Mouse (Mus musculus) heart, embryonic 12.5 days (tissue): ENCODE measurements around the gene Hist1h2af. TPM values are rescaled to one million over a fixed set of nuclear protein-coding genes. Genes with fewer than 3 reads are reported as not detected.
"Not testable (repeated sequence)": the region's sequence is repeated elsewhere in the genome, so short reads cannot be mapped to it uniquely, and the experiment has no call there.

Experiments used
- ATAC-seq: fragments of 200-750 bp; cut with Nextera tagmentation; 2 replicates; pipeline ENCODE4 v1.8.0; 2017; ENCODE audit warnings: moderate TSS enrichment, moderate library complexity; ENCODE audit not compliant: insufficient number of reproducible peaks, low FRiP score
- H3K27ac ChIP-seq: fragments of 300-500 bp; sonication (generic); 2 replicates; pipeline ENCODE4 v1.5.1; 2016; ENCODE audit warnings: mild to moderate bottlenecking, moderate library complexity; ENCODE audit not compliant: poor library complexity, severe bottlenecking
- H3K27me3 ChIP-seq: fragments of 300-500 bp; sonication (generic); replicated peaks from 2 replicates; pipeline ENCODE4 v1.6.1; 2016; ENCODE audit warnings: mild to moderate bottlenecking, moderate library complexity
- H3K36me3 ChIP-seq: fragments of 300-500 bp; sonication (generic); 2 replicates; pipeline ENCODE4 v1.6.1; 2016; ENCODE audit warnings: mild to moderate bottlenecking, moderate library complexity
- H3K4me1 ChIP-seq: fragments of 300-500 bp; sonication (generic); replicated peaks from 2 replicates; pipeline ENCODE4 v1.6.1; 2016; ENCODE audit warnings: mild to moderate bottlenecking
- H3K4me2 ChIP-seq: fragments of 300-500 bp; sonication (generic); 2 replicates; pipeline ENCODE4 v1.6.1; 2016; ENCODE audit warnings: mild to moderate bottlenecking, moderate library complexity
- H3K4me3 ChIP-seq: fragments of 300-500 bp; sonication (generic); 2 replicates; pipeline ENCODE4 v1.5.1; 2016; ENCODE audit warnings: mild to moderate bottlenecking
- H3K9ac ChIP-seq: fragments of 300-500 bp; sonication (generic); 2 replicates; pipeline ENCODE4 v1.6.1; 2016; ENCODE audit warnings: mild to moderate bottlenecking, moderate library complexity
- H3K9me3 ChIP-seq: fragments of 300-500 bp; sonication (generic); replicated peaks from 2 replicates; pipeline ENCODE4 v1.6.1; 2016; ENCODE audit warnings: mild to moderate bottlenecking, moderate library complexity
- WGBS: fragments of 180-500 bp; shearing (Covaris S2); methylation state at CpG from one replicate; pipeline ENCODE4 v1.1.7; 2016; 5-methylcytosine and 5-hydroxymethylcytosine counted together
- polyA plus RNA-seq: library from polyadenylated mRNA; unstranded; fragments of >200 nt; fragmentation: Nextera tagmentation; extraction: Ambion mirVana; gene quantifications from 2 replicates; pipeline ENCODE4 v1.2.1, GENCODE M21; 2016

The Hist1h2af gene
- polyA plus RNA-seq, 1 experiment from 2014 or later: 2.7 TPM

DNA sequence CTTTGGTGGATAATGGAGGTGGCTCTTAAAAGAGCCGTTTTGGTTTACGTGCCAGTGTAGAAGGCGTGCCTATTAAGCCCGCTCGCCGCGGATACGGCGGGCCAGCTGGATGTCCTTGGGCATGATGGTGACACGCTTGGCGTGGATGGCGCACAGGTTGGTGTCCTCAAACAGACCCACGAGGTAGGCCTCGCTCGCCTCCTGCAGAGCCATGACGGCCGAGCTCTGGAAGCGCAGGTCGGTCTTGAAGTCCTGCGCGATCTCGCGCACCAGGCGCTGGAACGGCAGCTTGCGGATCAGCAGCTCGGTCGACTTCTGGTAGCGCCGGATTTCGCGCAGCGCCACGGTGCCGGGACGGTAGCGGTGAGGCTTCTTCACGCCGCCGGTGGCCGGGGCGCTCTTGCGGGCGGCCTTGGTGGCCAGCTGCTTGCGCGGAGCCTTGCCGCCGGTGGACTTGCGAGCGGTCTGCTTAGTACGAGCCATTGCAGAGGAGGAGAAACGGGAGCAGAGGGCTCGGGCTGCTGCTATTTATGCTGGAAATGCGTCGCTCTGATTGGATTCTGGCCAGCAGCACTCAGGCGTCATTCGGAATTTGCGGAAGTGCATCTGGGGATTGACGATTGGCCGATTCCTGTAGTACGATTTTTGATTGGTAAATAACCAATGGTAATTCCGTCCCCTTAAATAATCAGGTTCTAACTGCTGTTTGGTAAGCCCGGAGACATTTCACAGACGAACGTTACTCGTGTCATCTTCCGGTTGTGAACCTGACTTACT, 28.4 kb downstream of the Hist1h2af start, which contains the start of gene Hist1h3e:
TSS of gene Hist1h3e (minus strand) at position 487 of the 777 bp plus-strand sequence.
- not testable (repeated sequence) for H3K4me1 ChIP-seq, H3K27me3 ChIP-seq, H3K9me3 ChIP-seq, H3K36me3 ChIP-seq
- Histone ChIP-seq H3K9ac (peak within 1 kb of the TSS; percentile 73), H3K4me2 (peak within 1 kb of the TSS; percentile 78), H3K4me3 (peak within 1 kb of the TSS; percentile 52), H3K27ac (peak within 1 kb of the TSS; percentile 98)
- ATAC-seq: peak; percentile 93
- WGBS: under 1% methylated on average over 67 of the region's 67 CpGs

- peak overlapping the region; percentile 78 for H3K4me2 ChIP-seq
- 6% methylated on average over 18 of the region's 18 CpGs for WGBS
- H3K4me1 ChIP-seq: no peaks in the 10 kb centered on the region
- H3K27me3 ChIP-seq: no peaks in the 10 kb centered on the region
- peak overlapping the region; percentile 62; the same call in 1 of the 2 replicates for H3K9ac ChIP-seq
- ATAC-seq: peak; percentile 56
- no peaks in the 10 kb centered on the region for H3K9me3 ChIP-seq
- H3K27ac ChIP-seq: peak overlapping the region; percentile 98
- peak overlapping the region; percentile 52 for H3K4me3 ChIP-seq
- no peaks in the 10 kb centered on the region for H3K36me3 ChIP-seq
Measured at GRCm38 (mm10) chr13:23562699-23563462, 29.2 kb downstream of the Hist1h2af start.

DNA sequence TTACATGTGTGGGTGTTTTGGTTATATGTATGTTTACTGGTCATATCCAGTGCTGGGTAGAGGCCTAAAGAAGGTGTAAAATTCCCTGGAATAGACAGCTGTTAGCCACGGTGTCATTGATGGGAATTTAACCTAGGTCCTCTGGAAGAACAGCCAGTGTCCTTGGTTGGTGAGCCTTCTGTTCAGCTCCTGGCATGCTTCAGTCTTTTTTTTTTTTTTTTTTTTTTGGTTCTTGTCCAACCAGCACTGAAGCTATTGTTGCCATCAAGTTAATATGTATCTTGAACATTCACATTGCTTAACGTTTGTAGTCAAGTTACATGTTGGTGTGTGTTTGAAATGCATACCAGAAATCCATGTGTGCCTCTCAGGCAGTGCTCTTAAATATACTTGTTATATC, 30.8 kb downstream of the Hist1h2af start:
- no peaks in the 10 kb centered on the region for H3K9me3 ChIP-seq
- ATAC-seq: no peak
- no peak overlapping the region for H3K9ac ChIP-seq
- no peak overlapping the region for H3K27ac ChIP-seq
- 91% methylated on average over 2 of the region's 2 CpGs for WGBS
- H3K4me1 ChIP-seq: no peaks in the 10 kb centered on the region
- no peak overlapping the region for H3K4me2 ChIP-seq
- H3K4me3 ChIP-seq: no peak overlapping the region
- no peaks in the 10 kb centered on the region for H3K27me3 ChIP-seq
- no peaks in the 10 kb centered on the region for H3K36me3 ChIP-seq

DNA sequence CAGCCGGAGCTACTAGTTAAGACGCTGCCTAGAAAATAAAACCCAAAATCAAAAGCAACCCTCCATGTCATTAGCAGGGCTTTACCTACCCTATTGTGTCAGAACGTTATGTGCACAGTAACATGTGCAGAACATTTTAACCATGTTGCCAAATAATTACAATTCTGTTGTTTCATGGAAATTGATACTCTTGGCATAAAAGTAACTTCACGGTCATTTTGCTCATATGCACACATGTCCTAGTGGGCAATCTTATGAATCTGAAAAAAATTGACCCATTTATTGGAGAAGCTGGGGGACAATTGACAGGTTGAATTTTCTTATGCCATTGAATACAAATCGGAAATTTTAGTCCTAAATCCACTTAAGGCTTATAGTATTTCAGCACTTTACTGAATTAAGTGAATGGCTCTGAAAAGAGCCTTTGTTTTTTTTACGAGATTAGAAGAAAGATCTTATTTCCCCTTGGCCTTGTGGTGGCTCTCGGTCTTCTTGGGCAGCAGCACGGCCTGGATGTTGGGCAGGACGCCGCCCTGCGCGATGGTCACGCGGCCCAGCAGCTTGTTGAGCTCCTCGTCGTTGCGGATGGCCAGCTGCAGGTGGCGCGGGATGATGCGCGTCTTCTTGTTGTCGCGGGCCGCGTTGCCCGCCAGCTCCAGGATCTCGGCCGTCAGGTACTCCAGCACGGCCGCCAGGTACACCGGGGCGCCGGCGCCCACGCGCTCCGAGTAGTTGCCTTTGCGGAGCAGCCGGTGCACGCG, 36.7 kb downstream of the Hist1h2af start:
- Histone ChIP-seq H3K27ac (peak overlapping the region; percentile 97), H3K4me3 (peak overlapping the region; percentile 60), H3K4me2 (peak overlapping the region; percentile 70), H3K9ac (peak overlapping the region; percentile 67; the same call in 1 of the 2 replicates)
- not testable (repeated sequence) for H3K27me3 ChIP-seq, H3K36me3 ChIP-seq, ATAC-seq, H3K4me1 ChIP-seq, H3K9me3 ChIP-seq
- WGBS: 3% methylated on average over 23 of the region's 41 CpGs

GRCm38 (mm10) chr13:23571022-23571503, 37.4 kb downstream of the Hist1h2af start, which contains the start of the genes Hist1h2ae and Hist1h2bg:
Gene Hist1h2ae, minus strand, starts transcription at chr13:23571220.
Gene Hist1h2bg, plus strand, starts transcription at chr13:23571396.
- WGBS: 0% methylated on average over 18 of the region's 18 CpGs
- Histone ChIP-seq H3K9ac (peak within 1 kb of the TSS; percentile 81), H3K4me2 (peak within 1 kb of the TSS; percentile 70), H3K4me1 (peaks cover 8% of the 10 kb centered on the region), H3K9me3 (no peaks in the 10 kb centered on the region), H3K27me3 (no peaks in the 10 kb centered on the region), H3K36me3 (no peaks in the 10 kb centered on the region), H3K27ac (peak within 1 kb of the TSS; percentile 97), H3K4me3 (peak within 1 kb of the TSS; percentile 60)
- peak; percentile 86 for ATAC-seq

- under 1% methylated on average over 13 of the region's 34 CpGs for WGBS
- H3K4me3 ChIP-seq: peak overlapping the region; percentile 60
- peaks cover 12% of the 10 kb centered on the region for H3K4me1 ChIP-seq
Measured at GRCm38 (mm10) chr13:23571504-23572217, 38.0 kb downstream of the Hist1h2af start.

DNA sequence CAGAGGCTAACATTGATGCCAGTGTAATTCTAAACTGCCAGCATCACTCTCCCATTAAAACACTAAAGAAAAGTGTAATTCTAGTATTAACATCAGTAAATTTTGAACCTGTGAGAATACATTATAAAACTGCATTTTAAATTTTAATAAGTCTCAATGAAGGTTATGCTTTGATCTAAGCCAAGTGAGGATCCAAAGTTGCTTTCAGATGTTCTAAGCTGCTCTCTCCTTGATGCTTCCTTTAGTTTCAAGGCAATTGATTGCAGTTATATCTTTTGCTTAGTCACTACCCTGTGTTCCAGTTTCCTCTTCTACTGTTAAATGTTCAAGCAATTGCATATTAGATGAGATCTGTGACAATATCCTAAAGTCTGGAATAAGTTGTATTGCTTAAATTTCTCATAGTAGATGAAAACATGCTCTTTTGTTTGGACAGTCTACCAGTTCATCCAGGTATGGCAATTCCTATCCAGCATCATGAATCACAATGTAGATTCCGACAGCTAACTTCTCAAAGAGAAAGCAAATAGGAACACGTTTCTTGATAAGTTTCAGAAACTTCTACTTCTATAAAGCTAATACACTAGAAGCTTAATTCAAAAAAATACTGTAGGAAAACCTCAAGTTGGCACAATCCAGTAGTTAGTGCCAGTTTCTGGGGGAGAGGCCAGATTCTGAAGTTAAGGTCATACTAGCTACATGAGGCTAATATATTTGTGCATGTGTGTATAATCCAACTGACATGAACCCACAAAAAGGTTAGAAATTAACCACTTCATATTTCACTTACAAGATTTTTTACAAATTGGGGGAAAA, 38.7 kb downstream of the Hist1h2af start:
- ATAC-seq: no peak

More at GRCm38 (mm10) chr13:23571504-23572217, 38.0 kb downstream of the Hist1h2af start:
- H3K27me3 ChIP-seq, H3K9me3 ChIP-seq, H3K36me3 ChIP-seq, ATAC-seq: not testable (repeated sequence)
- Histone ChIP-seq H3K27ac (peak overlapping the region; percentile 94), H3K4me2 (peak overlapping the region; percentile 68), H3K9ac (peak overlapping the region; percentile 81)

GRCm38 (mm10) chr13:23573034-23573897, 39.6 kb downstream of the Hist1h2af start:
- Histone ChIP-seq H3K9ac (peak overlapping the region; percentile 73), H3K4me2 (peak overlapping the region; percentile 68)
- 15% methylated on average over 20 of the region's 20 CpGs for WGBS

More for the DNA sequence above, 38.7 kb downstream of the Hist1h2af start:
- Histone ChIP-seq H3K9me3 (no peaks in the 10 kb centered on the region), H3K4me1 (peaks cover 19% of the 10 kb centered on the region), H3K9ac (no peak overlapping the region), H3K4me2 (peak overlapping the region; percentile 68), H3K27ac (peak overlapping the region; percentile 94), H3K4me3 (peak overlapping the region; percentile 60), H3K36me3 (no peaks in the 10 kb centered on the region), H3K27me3 (no peaks in the 10 kb centered on the region)
- WGBS: 47% methylated on average over 2 of the region's 2 CpGs

GRCm38 (mm10) chr13:23573898-23574524, 40.3 kb downstream of the Hist1h2af start, which contains the start of the genes Hist1h2bf and Hist1h2ad:
Gene Hist1h2bf, minus strand, starts transcription at chr13:23574196.
Gene Hist1h2ad, plus strand, starts transcription at chr13:23574381.
- not testable (repeated sequence) for H3K36me3 ChIP-seq, H3K9me3 ChIP-seq, H3K27me3 ChIP-seq
- WGBS: under 1% methylated on average over 42 of the region's 42 CpGs
- peak within 1 kb of the TSS; percentile 88 for H3K27ac ChIP-seq
- peak within 1 kb of the TSS; percentile 68 for H3K4me2 ChIP-seq
- H3K9ac ChIP-seq: peak within 1 kb of the TSS; percentile 73
- peaks cover 19% of the 10 kb centered on the region for H3K4me1 ChIP-seq
- ATAC-seq: peak; percentile 90
- peak within 1 kb of the TSS; percentile 38 for H3K4me3 ChIP-seq

More at GRCm38 (mm10) chr13:23573034-23573897, 39.6 kb downstream of the Hist1h2af start:
- not testable (repeated sequence) for H3K36me3 ChIP-seq, H3K9me3 ChIP-seq, H3K27me3 ChIP-seq, ATAC-seq
- peak overlapping the region; percentile 38 for H3K4me3 ChIP-seq
- peaks cover 19% of the 10 kb centered on the region for H3K4me1 ChIP-seq
- H3K27ac ChIP-seq: peak overlapping the region; percentile 88
